Mouse (Mus musculus) heart, adult 2 months (tissue): ENCODE measurements around the gene Olfr878. TPM values are rescaled to one million over a fixed set of nuclear protein-coding genes. Genes with fewer than 3 reads are reported as not detected.

Experiments used
- DNase-seq, 2 experiments: peaks; one replicate each; pipeline ENCODE4 v3.0.0; 2021
- H3K27ac ChIP-seq: fragments of 200-600 bp; 2 replicates; pipeline ENCODE4 v1.8.1; 2022
- H3K27me3 ChIP-seq: fragments of 200-500 bp; 2 replicates; pipeline ENCODE4 v1.6.1; 2012; ENCODE audit warnings: mild to moderate bottlenecking, low read length, inconsistent platforms, mixed read lengths; ENCODE audit not compliant: control insufficient read depth, insufficient read depth
- H3K36me3 ChIP-seq: fragments of 200-500 bp; 2 replicates; pipeline ENCODE4 v1.6.1; 2012; ENCODE audit warnings: low read length, inconsistent platforms; ENCODE audit not compliant: control insufficient read depth, insufficient read depth
- H3K4me1 ChIP-seq: fragments of 200-500 bp; 2 replicates; pipeline ENCODE4 v1.6.1; 2011; ENCODE audit warnings: low read length; ENCODE audit not compliant: control insufficient read depth, insufficient read depth
- H3K4me3 ChIP-seq: fragments of 200-600 bp; 2 replicates; pipeline ENCODE4 v1.8.1; 2022
- H3K79me2 ChIP-seq: fragments of 200-500 bp; replicated peaks from 2 replicates; pipeline ENCODE4 v1.6.1; 2012; ENCODE audit warnings: mild to moderate bottlenecking, inconsistent platforms, low read length, moderate library complexity, mixed read lengths; ENCODE audit not compliant: control insufficient read depth, insufficient read depth
- H3K9ac ChIP-seq: fragments of 200-500 bp; 2 replicates; pipeline ENCODE4 v1.6.1; 2012; ENCODE audit warnings: low read depth, mild to moderate bottlenecking, control low read depth, inconsistent platforms, low read length, mixed read lengths
- CTCF ChIP-seq: fragments of 200-600 bp; IDR thresholded peaks from 2 replicates; pipeline ENCODE4 v1.8.1; 2022; ENCODE audit warnings: antibody characterized with exemption, mild to moderate bottlenecking, moderate library complexity
- EP300 ChIP-seq: fragments of 200-500 bp; IDR thresholded peaks from 2 replicates; pipeline ENCODE4 v1.6.1; 2011; ENCODE audit warnings: low read depth, low read length, control low read depth; ENCODE audit not compliant: insufficient read depth
- POLR2A ChIP-seq: fragments of 200-500 bp; IDR thresholded peaks from 2 replicates; pipeline ENCODE4 v1.6.1; 2011; ENCODE audit warnings: mild to moderate bottlenecking, low read depth, low read length, control low read depth; ENCODE audit not compliant: insufficient read depth
- WGBS: fragments of 180-500 bp; shearing (Covaris S2); methylation state at CpG from one replicate; pipeline ENCODE4 v1.1.7; 2018; 5-methylcytosine and 5-hydroxymethylcytosine counted together
- intact Hi-C: fragments of 180-260 bp; cut with DNase I; formaldehyde crosslinking; loops from one replicate; pipeline ENCODE4 v1.15.1; 2025
- long read RNA-seq: library from polyadenylated mRNA; stranded (forward); transcript quantifications from one replicate; pipeline ENCODE4 v2.0.0, GENCODE M21; 2021
- polyA plus RNA-seq: library from polyadenylated mRNA; depleted of rRNA; stranded (reverse); fragments of >200 nt; gene quantifications from 2 replicates; pipeline ENCODE4 v1.2.3, GENCODE M21; 2012; rRNA removed
- total RNA-seq, 2 experiments: library from RNA; stranded (reverse); gene quantifications; 2 replicates each; pipeline ENCODE4 v1.2.3; 2021

Gene Olfr878
- total RNA-seq (not detected), polyA plus RNA-seq (not detected in 2 replicates)
- long read RNA-seq, result 0 reads

GRCm38 (mm10) chr9:37917540-37917939, at the start of gene Olfr878:
TSS of gene Olfr878 (plus strand) at chr9:37917840.
- Histone ChIP-seq H3K9ac (no peak within 1 kb of the TSS), H3K4me1 (no peaks in the 10 kb centered on the region), H3K36me3 (no peaks in the 10 kb centered on the region), H3K27me3 (no peaks in the 10 kb centered on the region), H3K27ac (no peak within 1 kb of the TSS), H3K4me3 (no peak within 1 kb of the TSS), H3K79me2 (no peaks in the 10 kb centered on the region)
- TF ChIP-seq CTCF (no peak), EP300 (no peak), POLR2A (no peak)
- DNase-seq, result no peak
- intact Hi-C loops, result no loop called here
- WGBS, result 64% methylated on average over 2 of the region's 2 CpGs

DNA sequence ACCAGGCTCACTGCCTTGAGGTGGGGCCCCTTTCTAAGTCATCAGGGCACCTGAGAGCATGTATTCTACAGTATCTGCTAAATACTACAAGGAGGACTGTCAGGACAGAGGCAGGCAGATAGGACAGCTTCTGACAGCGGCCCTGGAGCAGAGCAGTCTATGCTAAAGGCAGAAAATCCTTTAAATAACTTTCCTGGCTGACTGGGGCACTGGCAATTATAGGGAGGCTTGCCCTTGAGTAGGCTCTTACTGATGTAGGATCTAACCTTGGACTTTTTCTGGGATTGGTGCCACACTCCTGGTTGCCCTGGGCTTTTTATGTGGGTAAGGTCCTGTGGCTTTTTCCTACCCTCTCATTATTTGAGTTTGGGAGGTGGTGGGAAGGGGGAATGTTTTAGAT, 47.4 kb upstream of the Olfr878 start:
- no peaks in the 10 kb centered on the region for H3K36me3 ChIP-seq
- TF ChIP-seq CTCF (no peak), POLR2A (no peak)
- no peaks in the 10 kb centered on the region for H3K27me3 ChIP-seq
- no peak overlapping the region for H3K4me3 ChIP-seq
- H3K4me1 ChIP-seq, result no peaks in the 10 kb centered on the region
- WGBS, result 32% methylated on average over 1 of the region's 1 CpGs
- no peak overlapping the region for H3K9ac ChIP-seq
- no peak for DNase-seq
- no peak overlapping the region for H3K27ac ChIP-seq
- H3K79me2 ChIP-seq, result no peaks in the 10 kb centered on the region
- intact Hi-C loops, result no loop called here

DNA sequence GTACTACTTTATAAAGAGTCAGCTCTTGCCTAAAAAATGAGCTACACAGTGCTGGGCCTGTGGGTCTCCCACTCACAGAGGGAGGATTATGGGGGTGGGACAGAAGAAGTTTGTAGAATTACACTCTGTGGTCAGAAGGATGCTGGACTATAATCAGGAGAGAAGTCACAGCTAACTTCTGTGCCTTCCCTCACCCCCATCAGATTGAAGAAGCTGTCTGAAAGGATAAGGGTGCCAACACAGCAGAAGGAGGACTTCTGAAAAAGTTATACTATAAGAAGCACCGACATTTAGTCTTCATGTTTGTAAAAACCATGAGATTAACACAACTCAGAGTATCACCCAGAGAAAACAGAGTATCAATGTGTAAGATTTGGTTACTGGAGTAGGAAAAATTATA, 46.5 kb upstream of the Olfr878 start:
- 78% methylated on average over 1 of the region's 1 CpGs for WGBS
- H3K79me2 ChIP-seq, result no peaks in the 10 kb centered on the region
- no peaks in the 10 kb centered on the region for H3K27me3 ChIP-seq
- DNase-seq, result no peak
- H3K36me3 ChIP-seq, result no peaks in the 10 kb centered on the region
- no peak overlapping the region for H3K27ac ChIP-seq
- no peak overlapping the region for H3K9ac ChIP-seq
- intact Hi-C loops, result no loop called here
- TF ChIP-seq EP300, result no peak
- no peak for TF ChIP-seq POLR2A
- no peak for TF ChIP-seq CTCF
- H3K4me1 ChIP-seq, result no peaks in the 10 kb centered on the region
- no peak overlapping the region for H3K4me3 ChIP-seq

GRCm38 (mm10) chr9:37871536-37871935, 46.1 kb upstream of the Olfr878 start:
- no peak for TF ChIP-seq CTCF
- TF ChIP-seq EP300, result no peak
- no peak for TF ChIP-seq POLR2A
- H3K9ac ChIP-seq, result no peak overlapping the region
- H3K27me3 ChIP-seq, result no peaks in the 10 kb centered on the region
- no peaks in the 10 kb centered on the region for H3K79me2 ChIP-seq
- H3K4me1 ChIP-seq, result no peaks in the 10 kb centered on the region
- H3K27ac ChIP-seq, result no peak overlapping the region
- intact Hi-C loops, result no loop called here
- H3K36me3 ChIP-seq, result no peaks in the 10 kb centered on the region
- no peak for DNase-seq
- H3K4me3 ChIP-seq, result no peak overlapping the region
- 55% methylated on average over 1 of the region's 1 CpGs for WGBS

GRCm38 (mm10) chr9:37890960-37891359, 26.7 kb upstream of the Olfr878 start:
- Histone ChIP-seq H3K27ac (no peak overlapping the region), H3K79me2 (no peaks in the 10 kb centered on the region), H3K4me1 (no peaks in the 10 kb centered on the region), H3K36me3 (no peaks in the 10 kb centered on the region), H3K4me3 (no peak overlapping the region), H3K27me3 (no peaks in the 10 kb centered on the region), H3K9ac (no peak overlapping the region)
- TF ChIP-seq EP300 (no peak), POLR2A (no peak), CTCF (no peak)
- 24% methylated on average over 2 of the region's 2 CpGs for WGBS
- no peak for DNase-seq
- intact Hi-C loops, result no loop called here

- intact Hi-C loops, result no loop called here
- Histone ChIP-seq H3K27me3 (no peaks in the 10 kb centered on the region), H3K27ac (no peak within 1 kb of the TSS), H3K4me3 (no peak within 1 kb of the TSS), H3K79me2 (no peaks in the 10 kb centered on the region), H3K4me1 (no peaks in the 10 kb centered on the region), H3K36me3 (no peaks in the 10 kb centered on the region), H3K9ac (no peak within 1 kb of the TSS)
- TF ChIP-seq EP300 (no peak), CTCF (no peak), POLR2A (no peak)
- no peak for DNase-seq
- WGBS, result 11% methylated on average over 2 of the region's 2 CpGs
Observed at GRCm38 (mm10) chr9:37896661-37897060, 21.0 kb upstream of the Olfr878 start, which contains the start of gene Olfr145. TSS of gene Olfr145 (plus strand) at chr9:37896724.
